In genomic region chr17:46651755-46652547, GRCm38 (mm10) we compare ENCODE assay signal across 9 mouse cellular contexts. TPM values are rescaled to one million over a fixed set of nuclear protein-coding genes. Genes with fewer than 3 reads are reported as not detected.
A peak's percentile ranks its signal among the peaks of the same experiment; 100 is the strongest.
DNase-seq lines count a peak whose midpoint lies in the region; ATAC-seq and TF ChIP-seq lines count a peak whose summit lies in the region.
"Had no signal": no experiment of that assay in that cellular context is flagged by ENCODE, and none has a peak within 500 bp of the region (broad histone marks: within the 10 kb centered on the region; RNA-seq: fewer than 3 reads in every experiment).

No protein-coding gene starts in this region.

- peaks cover 13% of the 10 kb centered on the region for H3K4me1 ChIP-seq in cerebellum, adult 2 months (ENCODE audit: control insufficient read depth, insufficient read depth, low read length)
- peaks cover 16% of the 10 kb centered on the region for H3K4me1 ChIP-seq in lung, adult 2 months (ENCODE audit: control insufficient read depth, insufficient read depth, low read length)
- H3K4me1 ChIP-seq in limb, embryonic 15.5 days, result peaks cover 49% of the 10 kb centered on the region
- peaks cover 18% of the 10 kb centered on the region for H3K4me1 ChIP-seq in stomach, embryonic 16.5 days (ENCODE audit: control insufficient read depth, insufficient read depth, low read length)

- TF ChIP-seq POLR2A in cerebellum, adult 2 months (IDR thresholded peaks at IDR 0.05; ENCODE audit: borderline replicate concordance, insufficient read depth, low read length), result no peak
- TF ChIP-seq POLR2A in lung, adult 2 months (IDR thresholded peaks at IDR 0.05; ENCODE audit: borderline replicate concordance, extremely low read depth, low read depth, low read length), result no peak

- no peak for ATAC-seq in cerebellum, adult (ENCODE audit: insufficient number of reproducible peaks, low FRiP score, low TSS enrichment)
- ATAC-seq in limb, embryonic 15.5 days (ENCODE audit: insufficient number of reproducible peaks, low FRiP score, low TSS enrichment, low read depth), result no peak
- ATAC-seq in stomach, embryonic 16.5 days (ENCODE audit: insufficient read depth, low FRiP score), result no peak
- ATAC-seq in inflammation-experienced regulatory T-cells, adult 6 months, result no peak

- H3K4me2 ChIP-seq in limb, embryonic 15.5 days, result peak overlapping the region; percentile 58
- peak overlapping the region; percentile 76 for H3K4me2 ChIP-seq in stomach, embryonic 16.5 days (ENCODE audit: low read depth, low read length)

- no peak for TF ChIP-seq CTCF in cerebellum, adult 2 months (IDR thresholded peaks at IDR 0.05; ENCODE audit: borderline replicate concordance, insufficient read depth, low read depth, low read length)
- no peak for TF ChIP-seq CTCF in lung, adult 2 months (IDR thresholded peaks at IDR 0.05; ENCODE audit: insufficient read depth, low read length)

- no peak overlapping the region for H3K27ac ChIP-seq in cerebellum, adult 2 months (ENCODE audit: insufficient read depth, low read length)
- H3K27ac ChIP-seq in limb, embryonic 15.5 days, result no peak overlapping the region; the same call in 1 of the 2 replicates
- no peak overlapping the region for H3K27ac ChIP-seq in stomach, embryonic 16.5 days (ENCODE audit: low read length)
- H3K27ac ChIP-seq: macrophage had no signal

- H3K27me3 ChIP-seq in cerebellum, adult 2 months (ENCODE audit: control insufficient read depth, insufficient read depth, low read length), result no peaks in the 10 kb centered on the region
- H3K27me3 ChIP-seq in limb, embryonic 15.5 days, result no peaks in the 10 kb centered on the region
- H3K27me3 ChIP-seq in stomach, embryonic 16.5 days (ENCODE audit: control insufficient read depth, insufficient read depth, low read length), result no peaks in the 10 kb centered on the region

- peaks cover 57% of the 10 kb centered on the region for H3K36me3 ChIP-seq in limb, embryonic 15.5 days
- peaks cover 27% of the 10 kb centered on the region for H3K36me3 ChIP-seq in stomach, embryonic 16.5 days (ENCODE audit: control insufficient read depth, insufficient read depth, low read length)

- no peak for DNase-seq in cerebellum, adult 2 months
- peak; percentile 32 for DNase-seq in lung, postnatal 10 days
- DNase-seq in lung, adult 2 months, result no peak
- DNase-seq in adrenal gland, postnatal 10 days, result no peak

- H3K9ac ChIP-seq in limb, embryonic 15.5 days, result peak overlapping the region; percentile 92
- H3K9ac ChIP-seq in stomach, embryonic 16.5 days (ENCODE audit: low read length), result peak overlapping the region; percentile 89

- H3K4me3 ChIP-seq in cerebellum, adult 2 months (replicated peaks; ENCODE audit: insufficient read depth, low read depth, low read length), result peak overlapping the region; percentile 54
- no peak overlapping the region for H3K4me3 ChIP-seq in lung, adult 2 months (replicated peaks; ENCODE audit: extremely low read depth, low read depth, low read length)
- H3K4me3 ChIP-seq in limb, embryonic 15.5 days, result peak overlapping the region; percentile 75
- peak overlapping the region; percentile 75 for H3K4me3 ChIP-seq in stomach, embryonic 16.5 days (replicated peaks; ENCODE audit: low read length)

- H3K9me3 ChIP-seq in limb, embryonic 15.5 days, result no peaks in the 10 kb centered on the region
- H3K9me3 ChIP-seq in stomach, embryonic 16.5 days (replicated peaks; ENCODE audit: control insufficient read depth, low read length), result no peaks in the 10 kb centered on the region

- WGBS in cerebellum, adult 2 months, result 48% methylated on average over 20 of the region's 20 CpGs
- 54% methylated on average over 20 of the region's 20 CpGs for WGBS in lung, adult 2 months
- 66% methylated on average over 20 of the region's 20 CpGs for WGBS in limb, embryonic 15.5 days
- 65% methylated on average over 20 of the region's 20 CpGs for WGBS in stomach, embryonic 16.5 days

RNA-seq across cellular contexts. Expression of gene Cul7, which starts 1.8 kb away (rescaled TPM):
- 43.3 and 44.5 TPM in 2 replicates for polyA plus RNA-seq in cerebellum, adult 2 months (2012; rRNA removed)
- polyA plus RNA-seq in lung, adult 2 months (2012; rRNA removed), result 40.1 and 45.7 TPM in 2 replicates
- polyA plus RNA-seq in limb, embryonic 15.5 days (2015; fragmentation: Nextera tagmentation; extraction: Ambion mirVana), result 53.4 and 63.3 TPM in 2 replicates
- 51.2 and 54.8 TPM in 2 replicates for polyA plus RNA-seq in stomach, embryonic 16.5 days (2015; fragmentation: Nextera tagmentation; extraction: Ambion mirVana)
- polyA plus RNA-seq in inflammation-experienced regulatory T-cells, adult 6 months (2017; shearing (Covaris generic)), result 1 to 10 TPM; 1.7 to 4.1 (median 2.5) TPM
- 10 to 100 TPM; 48.5 to 61.7 TPM for total RNA-seq in adrenal gland, postnatal 10 days (2021)

RNA-seq across cellular contexts. Expression of gene Mrpl2, which starts 5.9 kb away (rescaled TPM):
- 67.5 and 68.2 TPM in 2 replicates for polyA plus RNA-seq in cerebellum, adult 2 months (2012; rRNA removed)
- 52.1 and 61.5 TPM in 2 replicates for polyA plus RNA-seq in lung, adult 2 months (2012; rRNA removed)
- 88.4 and 91.3 TPM in 2 replicates for polyA plus RNA-seq in limb, embryonic 15.5 days (2015; fragmentation: Nextera tagmentation; extraction: Ambion mirVana)
- 94.1 and 99.9 TPM in 2 replicates for polyA plus RNA-seq in stomach, embryonic 16.5 days (2015; fragmentation: Nextera tagmentation; extraction: Ambion mirVana)
- polyA plus RNA-seq in inflammation-experienced regulatory T-cells, adult 6 months (2017; shearing (Covaris generic)), result 10 to 100 TPM; 59.1 to 81.9 (median 60.2) TPM
- 100 to 1,000 TPM; 142 to 147 TPM for total RNA-seq in adrenal gland, postnatal 10 days (2021)

RNA-seq across cellular contexts. Expression of gene Klc4, which starts 6.1 kb away (rescaled TPM):
- polyA plus RNA-seq in cerebellum, adult 2 months (2012; rRNA removed), result 28.1 and 29.8 TPM in 2 replicates
- 22.6 and 24.1 TPM in 2 replicates for polyA plus RNA-seq in lung, adult 2 months (2012; rRNA removed)
- 20.5 and 22.3 TPM in 2 replicates for polyA plus RNA-seq in limb, embryonic 15.5 days (2015; fragmentation: Nextera tagmentation; extraction: Ambion mirVana)
- 41.4 and 46.7 TPM in 2 replicates for polyA plus RNA-seq in stomach, embryonic 16.5 days (2015; fragmentation: Nextera tagmentation; extraction: Ambion mirVana)
- 10 to 100 TPM in 1 of 3 experiments, 1 to 10 TPM in 2; 7.6 to 10.1 (median 9.1) TPM for polyA plus RNA-seq in inflammation-experienced regulatory T-cells, adult 6 months (2017; shearing (Covaris generic))
- 10 to 100 TPM; 31.9 to 34.9 TPM for total RNA-seq in adrenal gland, postnatal 10 days (2021)

RNA-seq across cellular contexts. Expression of gene Rrp36, which starts 22.2 kb away (rescaled TPM):
- 32.3 and 33.0 TPM in 2 replicates for polyA plus RNA-seq in cerebellum, adult 2 months (2012; rRNA removed)
- polyA plus RNA-seq in lung, adult 2 months (2012; rRNA removed), result 27.3 and 30.8 TPM in 2 replicates
- polyA plus RNA-seq in limb, embryonic 15.5 days (2015; fragmentation: Nextera tagmentation; extraction: Ambion mirVana), result 64.6 and 66.9 TPM in 2 replicates
- polyA plus RNA-seq in stomach, embryonic 16.5 days (2015; fragmentation: Nextera tagmentation; extraction: Ambion mirVana), result 49.7 and 52.4 TPM in 2 replicates
- polyA plus RNA-seq in inflammation-experienced regulatory T-cells, adult 6 months (2017; shearing (Covaris generic)), result 10 to 100 TPM; 47.3 to 50.7 (median 47.7) TPM
- 10 to 100 TPM; 24.0 to 27.1 TPM for total RNA-seq in adrenal gland, postnatal 10 days (2021)

RNA-seq across cellular contexts. Expression of gene Ptk7, which starts 22.6 kb away (rescaled TPM):
- 5.5 and 5.9 TPM in 2 replicates for polyA plus RNA-seq in cerebellum, adult 2 months (2012; rRNA removed)
- 52.6 and 57.3 TPM in 2 replicates for polyA plus RNA-seq in lung, adult 2 months (2012; rRNA removed)
- polyA plus RNA-seq in limb, embryonic 15.5 days (2015; fragmentation: Nextera tagmentation; extraction: Ambion mirVana), result 122 and 123 TPM in 2 replicates
- 93.9 and 94.9 TPM in 2 replicates for polyA plus RNA-seq in stomach, embryonic 16.5 days (2015; fragmentation: Nextera tagmentation; extraction: Ambion mirVana)
- not detected for polyA plus RNA-seq in inflammation-experienced regulatory T-cells, adult 6 months (2017; shearing (Covaris generic))
- 10 to 100 TPM; 19.6 to 21.4 TPM for total RNA-seq in adrenal gland, postnatal 10 days (2021)
